Mouse (Mus musculus) kidney, postnatal 36 days (tissue): ENCODE measurements around the gene Gzf1.

ENCODE experiments used
- DNase-seq, 2 experiments: peaks; one replicate each; pipeline ENCODE4 v3.0.0; 2021 to 2022; ENCODE audit warnings: mixed read lengths in 2 of 2

Gene Gzf1

GRCm38 (mm10) chr2:148680775-148681291, at the start of gene Gzf1:
Gene Gzf1, plus strand, starts transcription at chr2:148681023.
- peak; percentile 100 for DNase-seq

GRCm38 (mm10) chr2:148631602-148632001, 49.2 kb upstream of the Gzf1 start:
- peak; percentile 8 to 45 for DNase-seq

- no peak for DNase-seq
Observed at GRCm38 (mm10) chr2:148634466-148634865, 46.4 kb upstream of the Gzf1 start.

- DNase-seq: no peak
Observed at GRCm38 (mm10) chr2:148642610-148643370, 38.0 kb upstream of the Gzf1 start.

GRCm38 (mm10) chr2:148644421-148645000, 36.3 kb upstream of the Gzf1 start:
- no peak for DNase-seq

GRCm38 (mm10) chr2:148650587-148651357, 30.1 kb upstream of the Gzf1 start:
- DNase-seq: no peak

GRCm38 (mm10) chr2:148654961-148655360, 25.9 kb upstream of the Gzf1 start:
- DNase-seq: peak; percentile 64 to 85

GRCm38 (mm10) chr2:148663458-148663857, 17.4 kb upstream of the Gzf1 start:
- DNase-seq: no peak

GRCm38 (mm10) chr2:148672199-148673096, 8.4 kb upstream of the Gzf1 start, which contains the start of gene Nxt1:
Gene Nxt1, plus strand, starts transcription at chr2:148672601.
- peak; percentile 99 for DNase-seq

GRCm38 (mm10) chr2:148677801-148678200, 3.0 kb upstream of the Gzf1 start:
- DNase-seq: peak; percentile 63 to 72

GRCm38 (mm10) chr2:148679346-148679745, 1.5 kb upstream of the Gzf1 start:
- DNase-seq: peak; percentile 73 to 86

GRCm38 (mm10) chr2:148681461-148681891, 653 bp downstream of the Gzf1 start:
- DNase-seq: peak; percentile 37 to 66

GRCm38 (mm10) chr2:148683031-148683430, 2.2 kb downstream of the Gzf1 start:
- no peak for DNase-seq

GRCm38 (mm10) chr2:148684972-148685371, 4.1 kb downstream of the Gzf1 start:
- DNase-seq: no peak

GRCm38 (mm10) chr2:148685709-148686108, 4.9 kb downstream of the Gzf1 start:
- DNase-seq: no peak

GRCm38 (mm10) chr2:148686862-148687261, 6.0 kb downstream of the Gzf1 start:
- DNase-seq: no peak

GRCm38 (mm10) chr2:148687971-148688370, 7.1 kb downstream of the Gzf1 start:
- DNase-seq: peak; percentile 45 to 77

GRCm38 (mm10) chr2:148689444-148690140, 8.8 kb downstream of the Gzf1 start:
- no peak for DNase-seq

- no peak for DNase-seq
Observed at GRCm38 (mm10) chr2:148690291-148690690, 9.5 kb downstream of the Gzf1 start.

GRCm38 (mm10) chr2:148690781-148691180, 10.0 kb downstream of the Gzf1 start:
- no peak for DNase-seq

- DNase-seq: no peak
Observed at GRCm38 (mm10) chr2:148698571-148698970, 17.7 kb downstream of the Gzf1 start.
